Comparison of ENCODE assay signal across 8 mouse cellular contexts in the genomic region with DNA sequence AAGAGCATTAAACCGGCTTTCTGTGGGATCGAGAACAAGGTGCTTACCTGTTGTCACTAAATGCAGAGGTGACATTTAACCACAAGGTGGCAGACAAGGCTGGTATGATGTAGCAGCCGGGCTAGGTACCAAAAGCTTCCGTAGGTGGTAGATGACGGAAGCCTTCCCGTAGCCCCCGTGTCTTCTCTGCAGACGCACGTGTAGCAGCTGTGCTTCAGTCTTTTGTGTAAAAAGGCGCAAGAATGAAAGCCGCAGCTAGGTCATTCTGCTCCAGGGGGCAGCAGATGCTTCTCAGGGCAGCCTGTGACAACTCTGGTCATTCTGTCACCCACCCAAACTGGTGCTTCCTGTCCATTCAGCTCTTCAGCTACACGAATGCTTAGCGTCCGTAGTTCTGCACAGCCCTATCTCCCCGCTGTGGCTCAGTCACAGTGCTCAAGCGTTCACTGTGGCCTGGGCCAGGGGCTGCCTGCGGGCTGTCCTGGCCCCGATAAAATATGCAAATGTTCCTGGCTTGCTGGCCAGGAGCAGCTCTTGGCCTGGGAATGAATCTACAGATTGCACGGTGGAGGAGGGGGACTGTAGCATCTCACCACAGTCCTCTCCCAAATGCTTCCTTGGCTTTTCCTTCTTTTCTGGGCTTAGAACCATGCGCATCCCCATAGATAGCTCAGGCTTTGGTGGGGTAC. TPM values are rescaled to one million over a fixed set of nuclear protein-coding genes. Genes with fewer than 3 reads are reported as not detected.
A peak's percentile ranks its signal among the peaks of the same experiment; 100 is the strongest.
DNase-seq lines count a peak whose midpoint lies in the region; ATAC-seq lines count a peak whose summit lies in the region.

No protein-coding gene starts in this region.

- H3K36me3 ChIP-seq in forebrain, embryonic 16.5 days (ENCODE audit: control insufficient read depth, insufficient read depth), result no peaks in the 10 kb centered on the region
- no peaks in the 10 kb centered on the region for H3K36me3 ChIP-seq in intestine, embryonic 15.5 days
- H3K36me3 ChIP-seq in limb, embryonic 10.5 days, result no peaks in the 10 kb centered on the region
- H3K36me3 ChIP-seq in midbrain, embryonic 13.5 days, result no peaks in the 10 kb centered on the region
- H3K36me3 ChIP-seq in stomach, embryonic 15.5 days, result no peaks in the 10 kb centered on the region

- H3K4me3 ChIP-seq in forebrain, embryonic 16.5 days (replicated peaks; ENCODE audit: low read length), result peak overlapping the region; percentile 33
- peak overlapping the region; percentile 30 for H3K4me3 ChIP-seq in intestine, embryonic 15.5 days (replicated peaks)
- peak overlapping the region; percentile 47 for H3K4me3 ChIP-seq in limb, embryonic 10.5 days
- peak overlapping the region; percentile 34 for H3K4me3 ChIP-seq in midbrain, embryonic 13.5 days (replicated peaks)
- peak overlapping the region; percentile 29 for H3K4me3 ChIP-seq in stomach, embryonic 15.5 days (replicated peaks)

- H3K27ac ChIP-seq in forebrain, embryonic 16.5 days (ENCODE audit: low read length), result peak overlapping the region; percentile 73
- no peak overlapping the region for H3K27ac ChIP-seq in intestine, embryonic 15.5 days
- 0 out of 2 replicates have a peak overlapping the region, but pooled peaks have one; percentile 50 for H3K27ac ChIP-seq in limb, embryonic 10.5 days
- H3K27ac ChIP-seq in midbrain, embryonic 13.5 days, result peak overlapping the region; percentile 67
- no peak overlapping the region for H3K27ac ChIP-seq in stomach, embryonic 15.5 days

- H3K4me2 ChIP-seq in forebrain, embryonic 16.5 days (ENCODE audit: low read length), result peak overlapping the region; percentile 65
- peak overlapping the region; percentile 69 for H3K4me2 ChIP-seq in intestine, embryonic 15.5 days (replicated peaks)
- peak overlapping the region; percentile 67 for H3K4me2 ChIP-seq in midbrain, embryonic 13.5 days (replicated peaks)
- peak overlapping the region; percentile 85 for H3K4me2 ChIP-seq in stomach, embryonic 15.5 days

- peak; percentile 90 for ATAC-seq in forebrain, embryonic 16.5 days
- ATAC-seq in intestine, embryonic 15.5 days, result peak; percentile 59
- peak; percentile 87 for ATAC-seq in midbrain, embryonic 13.5 days
- ATAC-seq in stomach, embryonic 15.5 days (ENCODE audit: insufficient read depth, low FRiP score, low read depth), result no peak

- peaks cover 23% of the 10 kb centered on the region for H3K4me1 ChIP-seq in forebrain, embryonic 16.5 days (replicated peaks; ENCODE audit: control insufficient read depth, insufficient read depth, low read length)
- H3K4me1 ChIP-seq in intestine, embryonic 15.5 days (replicated peaks), result 0 out of 2 replicates have a peak, but pooled peaks cover 9% of the 10 kb centered on the region
- peaks cover 29% of the 10 kb centered on the region for H3K4me1 ChIP-seq in limb, embryonic 10.5 days
- H3K4me1 ChIP-seq in midbrain, embryonic 13.5 days (replicated peaks), result peaks cover 22% of the 10 kb centered on the region
- peaks cover 11% of the 10 kb centered on the region for H3K4me1 ChIP-seq in stomach, embryonic 15.5 days

- peak; percentile 49 to 73 for DNase-seq in adrenal gland, adult (ENCODE audit: inconsistent age in 2 of 2, low spot score in 1 of 2)
- no peak for DNase-seq in adrenal gland, postnatal 4 days (ENCODE audit: low spot score in 2 of 2)
- peak; percentile 23 for DNase-seq in c-Kit-positive CD71-positive TER-119-positive erythroid progenitor cells, embryonic 14.5 days (ENCODE audit: low spot score)
- peak; percentile 67 for DNase-seq in limb, embryonic 10.5 days (ENCODE audit: low spot score)

- WGBS in forebrain, embryonic 16.5 days, result 4% methylated on average over 20 of the region's 20 CpGs
- 8% methylated on average over 20 of the region's 20 CpGs for WGBS in intestine, embryonic 15.5 days
- 6% methylated on average over 20 of the region's 20 CpGs for WGBS in limb, embryonic 10.5 days
- 5% methylated on average over 20 of the region's 20 CpGs for WGBS in midbrain, embryonic 13.5 days
- WGBS in stomach, embryonic 15.5 days, result 8% methylated on average over 20 of the region's 20 CpGs

- peak overlapping the region; percentile 59 for H3K9ac ChIP-seq in forebrain, embryonic 16.5 days (replicated peaks; ENCODE audit: low read depth, low read length)
- H3K9ac ChIP-seq in intestine, embryonic 15.5 days, result 0 out of 2 replicates have a peak overlapping the region, but pooled peaks have one; percentile 5
- peak overlapping the region; percentile 61 for H3K9ac ChIP-seq in midbrain, embryonic 13.5 days (replicated peaks)
- H3K9ac ChIP-seq in stomach, embryonic 15.5 days, result no peak overlapping the region

- peaks cover 7% of the 10 kb centered on the region for H3K27me3 ChIP-seq in forebrain, embryonic 16.5 days (replicated peaks; ENCODE audit: control insufficient read depth, insufficient read depth, low read length)
- 0 out of 2 replicates have a peak, but pooled peaks cover 5% of the 10 kb centered on the region for H3K27me3 ChIP-seq in intestine, embryonic 15.5 days (replicated peaks)
- peaks cover 63% of the 10 kb centered on the region for H3K27me3 ChIP-seq in limb, embryonic 10.5 days (ENCODE audit: low read depth, poor library complexity, severe bottlenecking)
- peaks cover 19% of the 10 kb centered on the region for H3K27me3 ChIP-seq in midbrain, embryonic 13.5 days
- H3K27me3 ChIP-seq in stomach, embryonic 15.5 days (replicated peaks), result no peaks in the 10 kb centered on the region

- H3K9me3 ChIP-seq in forebrain, embryonic 16.5 days (ENCODE audit: control insufficient read depth, low read length), result no peaks in the 10 kb centered on the region
- no peaks in the 10 kb centered on the region for H3K9me3 ChIP-seq in intestine, embryonic 15.5 days
- no peaks in the 10 kb centered on the region for H3K9me3 ChIP-seq in limb, embryonic 10.5 days (replicated peaks)
- H3K9me3 ChIP-seq in midbrain, embryonic 13.5 days, result no peaks in the 10 kb centered on the region
- H3K9me3 ChIP-seq in stomach, embryonic 15.5 days, result no peaks in the 10 kb centered on the region

RNA-seq across cellular contexts. Expression of a gene that starts 21.8 kb away (rescaled TPM):
- total RNA-seq in adrenal gland, postnatal 4 days (2021), result 10 to 100 TPM; 17.4 to 17.6 TPM
- polyA plus RNA-seq in forebrain, embryonic 16.5 days (2015; fragmentation: Nextera tagmentation; extraction: Ambion mirVana), result 21.4 and 33.7 TPM in 2 replicates
- 3.9 and 4.6 TPM in 2 replicates for polyA plus RNA-seq in intestine, embryonic 15.5 days (2015; fragmentation: Nextera tagmentation; extraction: Ambion mirVana)
- polyA plus RNA-seq in limb, embryonic 10.5 days (2016; fragmentation: Nextera tagmentation; extraction: Ambion mirVana), result 14.2 and 25.1 TPM in 2 replicates
- polyA plus RNA-seq in midbrain, embryonic 13.5 days (2015; fragmentation: Nextera tagmentation; extraction: Ambion mirVana), result 31.8 and 32.8 TPM in 2 replicates
- polyA plus RNA-seq in stomach, embryonic 15.5 days (2015; fragmentation: Nextera tagmentation; extraction: Ambion mirVana), result 4.7 and 7.7 TPM in 2 replicates

RNA-seq across cellular contexts. Expression of a gene that starts 41.8 kb away (rescaled TPM):
- 10 to 100 TPM; 24.2 to 31.2 TPM for total RNA-seq in adrenal gland, postnatal 4 days (2021)
- polyA plus RNA-seq in forebrain, embryonic 16.5 days (2015; fragmentation: Nextera tagmentation; extraction: Ambion mirVana), result 46.8 and 51.2 TPM in 2 replicates
- polyA plus RNA-seq in intestine, embryonic 15.5 days (2015; fragmentation: Nextera tagmentation; extraction: Ambion mirVana), result 40.0 and 46.7 TPM in 2 replicates
- polyA plus RNA-seq in limb, embryonic 10.5 days (2016; fragmentation: Nextera tagmentation; extraction: Ambion mirVana), result 55.4 and 57.1 TPM in 2 replicates
- 41.6 and 49.1 TPM in 2 replicates for polyA plus RNA-seq in midbrain, embryonic 13.5 days (2015; fragmentation: Nextera tagmentation; extraction: Ambion mirVana)
- 38.3 and 41.4 TPM in 2 replicates for polyA plus RNA-seq in stomach, embryonic 15.5 days (2015; fragmentation: Nextera tagmentation; extraction: Ambion mirVana)

Comparison
In these comparisons a context has a peak if more than half of its experiments do, and no peak if none do; other contexts are left out.
1. DNase-seq: peak in adrenal gland, adult (2 of 2), c-Kit-positive CD71-positive TER-119-positive erythroid progenitor cells, embryonic 14.5 days (single experiment) and limb, embryonic 10.5 days (single experiment); none in adrenal gland, postnatal 4 days (0 of 2).
2. H3K27ac ChIP-seq: peak in forebrain, embryonic 16.5 days (single experiment), limb, embryonic 10.5 days (single experiment) and midbrain, embryonic 13.5 days (single experiment); none in intestine, embryonic 15.5 days (single experiment) and stomach, embryonic 15.5 days (single experiment).
3. Peak in every context shown above with its lines, with median percentiles within 50 percentile points of each other: H3K4me2 ChIP-seq and H3K4me3 ChIP-seq.